Mouse (Mus musculus): ENCODE measurements around the gene Tmem52.

- TF ChIP-seq CTCF (IDR thresholded peaks at IDR 0.05; ENCODE audit: low read depth) (no peak), EP300 (IDR thresholded peaks at IDR 0.05; ENCODE audit: low read depth) (no peak)
These were observed 20.4 kb downstream of the Tmem52 start for GRCm38 (mm10) chr4:155489101-155489970.
